Mouse (Mus musculus): Measurements from ENCODE around the gene Zfp362.

The Zfp362 gene

GRCm38 (mm10) chr4:128806043-128806826 lies at the start of gene Zfp362:
TSS of gene Zfp362 (minus strand) at chr4:128806045.
- DNase-seq (ENCODE audit: low read depth, low spot score): peak; percentile 54

GRCm38 (mm10) chr4:128855613-128856040 lies 49.8 kb upstream of the Zfp362 start:
- no peak for DNase-seq (ENCODE audit: low read depth, low spot score)

- no peak for DNase-seq (ENCODE audit: low read depth, low spot score)
Observed at GRCm38 (mm10) chr4:128853117-128853516, 47.3 kb upstream of the Zfp362 start.

- peak; percentile 16 for DNase-seq (ENCODE audit: low read depth, low spot score)
Observed at GRCm38 (mm10) chr4:128852266-128852887, 46.5 kb upstream of the Zfp362 start.

GRCm38 (mm10) chr4:128849686-128850085 lies 43.8 kb upstream of the Zfp362 start:
- DNase-seq (ENCODE audit: low read depth, low spot score): no peak

- no peak for DNase-seq (ENCODE audit: low read depth, low spot score)
Observed at GRCm38 (mm10) chr4:128848961-128849360, 43.1 kb upstream of the Zfp362 start.

- DNase-seq (ENCODE audit: low read depth, low spot score): peak; percentile 25
Observed at GRCm38 (mm10) chr4:128845367-128845973, 39.6 kb upstream of the Zfp362 start.

GRCm38 (mm10) chr4:128844566-128844965 lies 38.7 kb upstream of the Zfp362 start:
- no peak for DNase-seq (ENCODE audit: low read depth, low spot score)

GRCm38 (mm10) chr4:128841259-128841658 lies 35.4 kb upstream of the Zfp362 start:
- peak; percentile 30 for DNase-seq (ENCODE audit: low read depth, low spot score)

GRCm38 (mm10) chr4:128839811-128840738 lies 34.2 kb upstream of the Zfp362 start:
- DNase-seq (ENCODE audit: low read depth, low spot score): peak; percentile 35

GRCm38 (mm10) chr4:128838202-128838601 lies 32.4 kb upstream of the Zfp362 start:
- no peak for DNase-seq (ENCODE audit: low read depth, low spot score)

- DNase-seq (ENCODE audit: low read depth, low spot score): no peak
Observed at GRCm38 (mm10) chr4:128824131-128824530, 18.3 kb upstream of the Zfp362 start.

GRCm38 (mm10) chr4:128820568-128820967 lies 14.7 kb upstream of the Zfp362 start:
- no peak for DNase-seq (ENCODE audit: low read depth, low spot score)

GRCm38 (mm10) chr4:128817011-128817410 lies 11.2 kb upstream of the Zfp362 start:
- no peak for DNase-seq (ENCODE audit: low read depth, low spot score)

GRCm38 (mm10) chr4:128811382-128812056 lies 5.7 kb upstream of the Zfp362 start:
- peak; percentile 98 for DNase-seq (ENCODE audit: low read depth, low spot score)

GRCm38 (mm10) chr4:128806827-128807179 lies 958 bp upstream of the Zfp362 start:
- DNase-seq (ENCODE audit: low read depth, low spot score): peak; percentile 84

GRCm38 (mm10) chr4:128805150-128806042 lies 449 bp downstream of the Zfp362 start:
- peak; percentile 71 for DNase-seq (ENCODE audit: low read depth, low spot score)

GRCm38 (mm10) chr4:128804426-128805149 lies 1.3 kb downstream of the Zfp362 start:
- DNase-seq (ENCODE audit: low read depth, low spot score): peak; percentile 46

GRCm38 (mm10) chr4:128803569-128803968 lies 2.3 kb downstream of the Zfp362 start:
- DNase-seq (ENCODE audit: low read depth, low spot score): no peak

All from brain, adult 2 months (tissue).